Mouse (Mus musculus) hindbrain, postnatal 0 days (tissue): ENCODE data around the gene 5830473C10Rik. TPM values are rescaled to one million over a fixed set of nuclear protein-coding genes. Genes with fewer than 3 reads are reported as not detected.

Experiments
- ATAC-seq: fragments of 200-750 bp; cut with Nextera tagmentation; 2 replicates; pipeline ENCODE4 v1.8.0; 2017; ENCODE audit warnings: mild to moderate bottlenecking, moderate TSS enrichment, moderate library complexity
- DNase-seq: peaks from one replicate; pipeline ENCODE4 v3.0.0-alpha.2; 2015; ENCODE audit warnings: low spot score
- H3K27ac ChIP-seq: fragments of 300-500 bp; sonication (generic); 2 replicates; pipeline ENCODE4 v1.5.1; 2014; ENCODE audit warnings: mild to moderate bottlenecking
- H3K27me3 ChIP-seq: fragments of 300-500 bp; sonication (generic); 2 replicates; pipeline ENCODE4 v1.6.1; 2014; ENCODE audit warnings: low read length, mixed read lengths; ENCODE audit not compliant: insufficient read depth
- H3K36me3 ChIP-seq: fragments of 300-500 bp; sonication (generic); 2 replicates; pipeline ENCODE4 v1.6.1; 2014; ENCODE audit warnings: low read length, mixed read lengths; ENCODE audit not compliant: insufficient read depth
- H3K4me1 ChIP-seq: fragments of 300-500 bp; sonication (generic); 2 replicates; pipeline ENCODE4 v1.6.1; 2014; ENCODE audit warnings: antibody characterized with exemption, low read length, mixed read lengths; ENCODE audit not compliant: insufficient read depth
- H3K4me2 ChIP-seq: fragments of 300-500 bp; sonication (generic); 2 replicates; pipeline ENCODE4 v1.6.1; 2014; ENCODE audit warnings: low read depth, mild to moderate bottlenecking, low read length, moderate library complexity, mixed read lengths
- H3K4me3 ChIP-seq: fragments of 300-500 bp; sonication (generic); 2 replicates; pipeline ENCODE4 v1.5.1; 2014; ENCODE audit warnings: low read length
- H3K9ac ChIP-seq: fragments of 300-500 bp; sonication (generic); replicated peaks from 2 replicates; pipeline ENCODE4 v1.6.1; 2014; ENCODE audit warnings: mild to moderate bottlenecking, low read length, moderate library complexity, mixed read lengths
- H3K9me3 ChIP-seq: fragments of 300-500 bp; sonication (generic); 2 replicates; pipeline ENCODE4 v1.6.1; 2016; ENCODE audit warnings: low read length, mixed read lengths
- CTCF ChIP-seq: IDR thresholded peaks from 2 replicates; pipeline ENCODE4 v1.5.1; 2016; ENCODE audit warnings: antibody characterized with exemption, control low read depth, low read depth
- WGBS: fragments of 180-500 bp; shearing (Covaris S2); extraction: QIAGEN DNeasy Blood & Tissue Kit; methylation state at CpG from one replicate; pipeline ENCODE4 v1.1.7; 2014; 5-methylcytosine and 5-hydroxymethylcytosine counted together
- polyA plus RNA-seq: library from polyadenylated mRNA; unstranded; fragments of >200 nt; fragmentation: Nextera tagmentation; extraction: Ambion mirVana; gene quantifications from 2 replicates; pipeline ENCODE4 v1.2.1, GENCODE M21; 2015
- total RNA-seq: library from RNA; depleted of rRNA; stranded (reverse); fragments of >200 nt; gene quantifications from 2 replicates; pipeline ENCODE4 v1.2.3, GENCODE M21; 2014; rRNA removed

The 5830473C10Rik gene
- total and polyA plus RNA-seq, 2 experiments from 2014 or later, result 0.15 TPM; not detected in 1

DNA sequence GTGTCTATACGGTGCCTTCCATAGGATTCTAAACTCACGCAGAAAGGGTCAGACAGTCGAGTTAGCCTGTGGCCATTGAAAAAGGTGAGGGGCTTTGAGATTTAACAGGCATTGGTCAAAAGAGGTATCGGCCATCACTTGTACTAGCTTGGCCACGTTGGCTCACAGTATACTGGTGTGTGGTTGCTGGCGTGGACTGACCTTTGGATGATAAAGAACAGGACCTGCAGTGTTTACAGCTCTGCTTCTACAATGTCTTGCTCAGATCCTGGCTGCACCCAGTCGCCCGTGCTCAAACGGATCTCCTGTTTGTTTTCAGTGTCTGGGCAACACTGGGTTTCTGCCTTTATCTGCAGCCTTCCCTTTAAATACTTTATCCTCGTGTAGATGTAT lies 80.3 kb downstream of the 5830473C10Rik start:
- Histone ChIP-seq H3K9ac (no peak overlapping the region), H3K4me1 (no peaks in the 10 kb centered on the region), H3K27ac (no peak overlapping the region), H3K4me3 (no peak overlapping the region), H3K4me2 (no peak overlapping the region), H3K9me3 (no peaks in the 10 kb centered on the region), H3K27me3 (no peaks in the 10 kb centered on the region), H3K36me3 (no peaks in the 10 kb centered on the region)
- ATAC-seq, result peak; percentile 27; the same call in 1 of the 2 replicates
- TF ChIP-seq CTCF, result no peak
- 71% methylated on average over 10 of the region's 10 CpGs for WGBS
- DNase-seq, result no peak

- Histone ChIP-seq H3K9me3 (no peaks in the 10 kb centered on the region), H3K4me3 (no peak overlapping the region), H3K27ac (no peak overlapping the region), H3K27me3 (no peaks in the 10 kb centered on the region), H3K9ac (no peak overlapping the region), H3K4me2 (no peak overlapping the region), H3K36me3 (no peaks in the 10 kb centered on the region), H3K4me1 (no peaks in the 10 kb centered on the region)
- WGBS, result 79% methylated on average over 3 of the region's 3 CpGs
- DNase-seq, result no peak
- no peak for TF ChIP-seq CTCF
- no peak for ATAC-seq
Observed at GRCm38 (mm10) chr5:90645579-90645978, 84.7 kb downstream of the 5830473C10Rik start.

DNA sequence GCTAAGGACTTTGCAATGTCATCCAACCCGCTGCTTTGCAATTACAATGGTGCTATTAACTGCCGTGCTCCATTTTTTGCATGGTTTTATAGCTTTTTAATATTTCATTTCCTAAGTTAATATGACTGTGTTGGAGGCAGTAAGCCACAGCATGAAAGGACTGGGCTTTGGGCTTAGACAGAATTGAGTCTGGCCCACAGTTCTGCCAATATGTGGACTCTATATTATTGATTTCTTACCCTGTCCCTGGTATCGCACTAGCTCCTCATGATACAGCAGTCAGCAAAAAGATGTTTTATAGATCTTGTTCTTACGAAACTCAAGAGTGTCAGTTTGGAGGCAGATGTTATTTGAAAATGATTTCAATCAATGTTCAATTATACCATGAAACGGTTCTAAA lies 85.5 kb downstream of the 5830473C10Rik start:
- H3K4me2 ChIP-seq, result no peak overlapping the region
- no peak overlapping the region for H3K27ac ChIP-seq
- no peak overlapping the region for H3K4me3 ChIP-seq
- no peaks in the 10 kb centered on the region for H3K27me3 ChIP-seq
- H3K36me3 ChIP-seq, result no peaks in the 10 kb centered on the region
- H3K9ac ChIP-seq, result no peak overlapping the region
- no peaks in the 10 kb centered on the region for H3K4me1 ChIP-seq
- TF ChIP-seq CTCF, result no peak
- no peaks in the 10 kb centered on the region for H3K9me3 ChIP-seq
- no peak for ATAC-seq
- DNase-seq, result no peak
- WGBS, result 75% methylated on average over 5 of the region's 5 CpGs

Other genes starting within 250 kb of the 5830473C10Rik start
- gene Ankrd17, start 194.5 kb upstream of the 5830473C10Rik start, total RNA-seq, result 61.1 and 62.8 TPM in 2 replicates
- 21.1 and 23.2 TPM in 2 replicates for gene Ankrd17, start 194.5 kb upstream of the 5830473C10Rik start, polyA plus RNA-seq
- 0.68 and 1.4 TPM in 2 replicates for gene Gm9958, start 193.9 kb upstream of the 5830473C10Rik start, total RNA-seq
- 1.4 and 2.6 TPM in 2 replicates for gene Gm9958, start 193.9 kb upstream of the 5830473C10Rik start, polyA plus RNA-seq
- 0.21 TPM in 1 of 2 replicates, not detected in the other for gene Alb, start 100.2 kb upstream of the 5830473C10Rik start, total RNA-seq
- gene Alb, start 100.2 kb upstream of the 5830473C10Rik start, polyA plus RNA-seq, result not detected in 2 replicates
- gene Afp, start 70.4 kb upstream of the 5830473C10Rik start, total RNA-seq, result 0.99 TPM in 1 of 2 replicates, not detected in the other
- gene Afp, start 70.4 kb upstream of the 5830473C10Rik start, polyA plus RNA-seq, result 1.2 and 1.8 TPM in 2 replicates
- gene Afm, start 42.2 kb upstream of the 5830473C10Rik start, total RNA-seq, result not detected in 2 replicates
- not detected in 2 replicates for gene Afm, start 42.2 kb upstream of the 5830473C10Rik start, polyA plus RNA-seq
- gene Rassf6, start 79.5 kb downstream of the 5830473C10Rik start, total RNA-seq, result 1.4 and 1.8 TPM in 2 replicates
- gene Rassf6, start 79.5 kb downstream of the 5830473C10Rik start, polyA plus RNA-seq, result 2.8 and 3.9 TPM in 2 replicates
- not detected in 2 replicates for gene Cxcl5, start 198.3 kb downstream of the 5830473C10Rik start, total RNA-seq
- gene Cxcl5, start 198.3 kb downstream of the 5830473C10Rik start, polyA plus RNA-seq, result 0.28 and 0.55 TPM in 2 replicates
- gene Ppbp, start 207.4 kb downstream of the 5830473C10Rik start, total RNA-seq, result 0.37 and 1.5 TPM in 2 replicates
- 0.49 and 0.61 TPM in 2 replicates for gene Ppbp, start 207.4 kb downstream of the 5830473C10Rik start, polyA plus RNA-seq
- gene Pf4, start 211.3 kb downstream of the 5830473C10Rik start, total RNA-seq, result 20.3 and 32.5 TPM in 2 replicates
- 59.5 and 75.7 TPM in 2 replicates for gene Pf4, start 211.3 kb downstream of the 5830473C10Rik start, polyA plus RNA-seq
- not detected in 2 replicates for gene Cxcl3, start 225.0 kb downstream of the 5830473C10Rik start, total RNA-seq
- 0.24 and 0.29 TPM in 2 replicates for gene Cxcl3, start 225.0 kb downstream of the 5830473C10Rik start, polyA plus RNA-seq
- not detected in 2 replicates for gene Cxcl15, start 233.4 kb downstream of the 5830473C10Rik start, total RNA-seq
- gene Cxcl15, start 233.4 kb downstream of the 5830473C10Rik start, polyA plus RNA-seq, result not detected in 2 replicates